Mouse (Mus musculus) olfactory bulb, adult 2 months (tissue): ENCODE measurements around the gene Scube1.

ENCODE experiments used
- CTCF ChIP-seq: fragments of 200-500 bp; IDR thresholded peaks from 2 replicates; pipeline ENCODE4 v1.5.1; 2012; ENCODE audit warnings: low read depth, mild to moderate bottlenecking, low read length, moderate library complexity; ENCODE audit not compliant: insufficient read depth
- POLR2A ChIP-seq: fragments of 200-500 bp; IDR thresholded peaks from 2 replicates; pipeline ENCODE4 v1.6.1; 2012; ENCODE audit warnings: mild to moderate bottlenecking, low read depth, low read length, moderate library complexity; ENCODE audit not compliant: insufficient read depth

GRCm38 (mm10) chr15:83566006-83566405, 158.8 kb downstream of the Scube1 start:
- TF ChIP-seq CTCF = no peak
- TF ChIP-seq POLR2A = no peak
